Mouse (Mus musculus): ENCODE measurements around the gene Tnxb. TPM values are rescaled to one million over a fixed set of nuclear protein-coding genes. Genes with fewer than 3 reads are reported as not detected.
"Not testable (repeated sequence)": the region's sequence is repeated elsewhere in the genome, so short reads cannot be mapped to it uniquely, and the experiment has no call there.

Tnxb gene
- total RNA-seq, 1 experiment from 2014 or later: 25.4 TPM

DNA sequence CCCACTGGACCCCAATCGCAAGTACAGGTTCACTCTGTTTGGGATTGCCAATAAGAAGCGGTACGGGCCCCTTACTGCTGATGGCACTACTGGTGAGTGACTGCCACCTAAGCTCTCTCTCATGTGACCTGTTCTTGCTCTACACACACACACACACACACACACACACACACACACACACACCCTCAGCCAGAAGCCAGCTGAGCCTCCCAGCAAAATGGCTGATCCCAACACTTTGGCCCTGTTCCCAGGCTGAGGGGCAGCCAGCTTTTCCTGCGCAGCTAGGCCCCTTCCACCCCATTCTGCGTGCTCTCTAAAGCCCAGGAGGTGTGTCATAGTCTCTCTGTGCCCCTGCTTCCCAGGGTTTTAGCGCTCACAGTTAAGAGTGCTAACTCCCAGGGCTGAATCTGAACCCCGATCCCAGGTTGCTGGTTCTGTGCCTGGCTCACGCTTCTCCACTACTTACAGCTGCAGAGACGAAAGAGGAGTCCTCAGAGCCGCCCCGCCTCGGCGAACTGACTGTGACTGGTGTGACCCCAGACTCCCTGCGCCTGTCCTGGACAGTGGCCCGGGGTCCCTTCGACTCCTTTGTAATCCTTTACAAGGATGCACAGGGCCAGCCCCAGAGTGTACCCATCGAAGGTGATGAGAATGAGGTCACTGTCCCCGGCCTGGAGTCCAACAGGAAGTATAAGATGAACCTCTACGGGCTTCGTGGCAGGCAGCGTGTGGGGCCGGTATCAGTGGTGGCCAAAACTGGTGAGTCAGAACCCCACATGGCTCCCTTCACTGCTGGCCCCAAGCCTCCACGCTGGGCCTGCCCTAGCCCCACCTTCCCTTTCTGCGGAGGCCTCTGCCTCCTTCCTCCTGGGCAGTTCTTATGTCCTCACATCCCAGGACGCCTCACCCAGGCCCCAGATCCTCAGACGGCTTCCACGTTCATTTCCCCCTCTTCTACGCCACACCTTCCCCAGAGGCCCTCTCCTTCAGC, 15.1 kb downstream of the Tnxb start:
- no peak for DNase-seq

DNA sequence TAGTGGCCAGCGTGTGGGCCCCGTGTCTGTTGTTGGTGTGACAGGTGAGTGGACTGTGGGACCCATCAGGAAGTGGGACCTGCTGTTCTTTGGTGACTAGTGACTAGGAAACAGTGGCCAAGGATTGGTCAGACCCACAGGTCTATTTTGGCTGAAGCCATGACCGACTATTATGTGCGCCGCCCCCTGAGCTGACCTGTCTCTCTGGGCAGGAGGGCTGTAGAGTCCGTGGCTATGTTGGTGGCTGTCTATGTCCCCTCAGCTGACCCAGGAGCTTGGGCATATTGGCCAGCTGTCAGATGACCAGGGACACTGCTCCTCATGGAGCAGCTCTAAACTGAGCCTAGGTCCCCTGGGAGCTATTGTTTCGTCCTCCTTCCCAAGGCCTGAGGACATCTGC, 18.6 kb downstream of the Tnxb start:
- no peak for DNase-seq

DNA sequence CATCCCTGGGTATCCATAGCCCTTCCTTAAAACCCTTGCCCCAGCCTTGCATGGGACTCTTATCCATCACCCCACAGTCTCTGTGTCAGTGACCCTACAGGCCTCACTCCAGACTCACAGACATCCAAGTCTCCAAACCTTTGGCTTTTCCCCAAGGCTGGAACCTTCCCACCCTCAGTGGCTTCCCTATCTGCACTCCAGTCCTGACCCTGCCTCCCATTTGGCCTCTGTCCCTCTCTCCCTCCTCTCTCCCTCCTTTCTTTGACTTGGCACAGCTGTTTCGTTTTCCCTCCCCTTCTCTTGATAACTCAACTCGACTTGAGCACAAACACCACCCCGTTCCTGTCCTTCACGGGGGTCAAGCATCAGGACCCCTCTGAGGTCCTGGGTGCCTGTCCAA, 20.1 kb downstream of the Tnxb start:
- DNase-seq: no peak

DNA sequence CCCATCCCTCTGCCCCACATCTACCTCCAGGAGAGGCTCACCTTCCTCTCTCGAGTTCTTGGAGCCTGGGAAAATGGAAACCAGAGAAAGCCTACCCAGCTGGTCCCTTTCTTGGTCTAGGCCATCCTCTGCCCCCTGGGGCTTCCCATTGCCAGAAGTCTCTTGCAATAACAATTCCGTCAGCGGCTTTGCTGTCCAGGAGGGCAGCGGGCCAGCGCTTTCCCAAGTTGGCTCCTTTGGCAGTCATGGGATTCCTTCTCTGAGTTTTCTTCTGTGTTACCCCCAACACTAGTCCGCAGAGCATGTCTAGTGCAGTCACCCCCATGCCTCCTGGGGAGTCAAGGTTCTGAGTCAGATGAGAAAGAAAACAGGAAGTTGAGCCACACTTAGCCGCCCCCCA, 22.6 kb downstream of the Tnxb start:
- DNase-seq: peak; percentile 63

GRCm38 (mm10) chr17:34699575-34700408, 29.5 kb downstream of the Tnxb start:
- DNase-seq: no peak

DNA sequence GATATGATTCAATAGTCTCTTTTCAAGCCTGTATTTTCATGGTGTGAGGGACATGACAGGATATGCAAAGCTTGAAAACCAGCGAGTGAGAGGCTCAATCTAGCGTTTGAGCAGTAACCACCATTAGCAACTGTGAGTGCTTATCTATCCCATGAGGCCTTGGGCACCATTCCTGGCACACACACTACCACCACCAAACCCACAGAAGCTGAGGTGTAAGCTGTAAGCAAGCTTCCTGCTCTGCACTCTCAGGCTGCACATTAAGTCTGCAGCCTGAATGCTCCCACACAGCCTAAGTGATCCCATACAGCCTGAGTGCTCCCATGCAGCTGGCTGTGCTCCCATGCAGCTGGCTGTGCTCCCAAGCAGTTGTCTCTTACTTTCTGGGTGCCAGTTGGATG, 30.3 kb downstream of the Tnxb start:
- DNase-seq: no peak

GRCm38 (mm10) chr17:34706476-34706875, 36.1 kb downstream of the Tnxb start:
- DNase-seq: not testable (repeated sequence)

GRCm38 (mm10) chr17:34712951-34713350, 42.6 kb downstream of the Tnxb start:
- peak; percentile 82 for DNase-seq

GRCm38 (mm10) chr17:34714181-34714907, 44.0 kb downstream of the Tnxb start:
- peak; percentile 61 for DNase-seq

- DNase-seq: peak; percentile 27
Observed at GRCm38 (mm10) chr17:34714908-34715445, 44.6 kb downstream of the Tnxb start.

- DNase-seq: not testable (repeated sequence)
Observed at GRCm38 (mm10) chr17:34715451-34715850, 45.1 kb downstream of the Tnxb start.

- no peak for DNase-seq
Observed at GRCm38 (mm10) chr17:34716247-34716646, 45.9 kb downstream of the Tnxb start.

DNA sequence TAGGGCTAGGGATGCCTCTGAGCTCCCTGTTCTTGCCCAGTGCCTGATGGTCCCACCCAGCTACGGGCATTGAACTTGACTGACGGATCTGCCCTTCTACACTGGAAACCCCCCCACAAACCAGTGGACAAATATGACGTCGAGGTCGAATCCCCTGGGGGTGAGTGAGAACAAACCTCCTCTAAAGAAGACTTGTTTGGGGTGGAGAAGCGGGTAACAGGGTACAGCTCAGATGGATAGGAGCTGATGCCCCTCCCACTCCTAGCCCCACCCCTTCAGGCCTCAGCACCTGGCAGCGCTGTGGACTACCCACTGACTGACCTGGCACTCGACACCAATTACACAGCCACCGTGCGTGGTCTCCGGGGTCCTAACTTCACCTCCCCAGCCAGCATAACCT, 47.1 kb downstream of the Tnxb start:
- DNase-seq: peak; percentile 31

GRCm38 (mm10) chr17:34719886-34720285, 49.6 kb downstream of the Tnxb start:
- DNase-seq: not testable (repeated sequence)

DNA sequence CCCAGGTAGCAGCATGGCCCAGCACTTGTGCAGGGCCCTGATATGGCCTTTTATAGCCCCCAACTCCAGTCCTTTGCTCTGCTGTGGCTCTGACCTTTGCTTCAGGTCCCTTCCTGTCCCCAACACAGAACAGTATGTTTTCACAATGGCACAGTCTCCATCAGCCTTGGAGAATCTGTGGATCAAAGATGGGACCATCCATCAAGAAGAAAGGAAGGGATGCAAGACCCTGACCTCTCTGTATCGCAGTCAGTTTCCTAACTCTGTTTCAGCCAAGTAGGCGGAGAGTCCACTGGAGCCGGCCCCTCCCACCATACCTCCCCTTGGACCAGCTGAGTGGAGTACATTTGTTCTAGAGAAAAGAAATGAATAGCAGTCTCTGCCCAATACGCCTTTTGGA, 51.9 kb downstream of the Tnxb start:
- not testable (repeated sequence) for DNase-seq

DNA sequence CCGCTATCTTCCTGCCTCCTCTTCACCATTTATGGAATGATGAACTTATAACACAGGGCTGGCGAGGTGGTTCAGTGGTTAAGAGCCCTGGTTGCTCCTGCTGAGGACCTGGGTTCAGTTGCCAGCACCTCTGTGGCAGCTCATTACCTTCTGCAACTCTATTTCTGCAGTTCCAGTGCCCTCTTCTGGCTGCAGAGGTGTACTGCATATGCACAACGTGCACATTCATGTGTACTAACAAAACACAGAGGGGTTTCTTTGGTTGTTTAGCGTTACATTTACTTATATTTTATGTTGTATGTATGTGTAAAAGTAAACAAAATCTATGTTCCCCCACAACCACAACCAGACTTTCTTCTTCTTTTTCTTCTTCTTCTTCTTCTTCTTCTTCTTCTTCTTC, 52.7 kb downstream of the Tnxb start:
- no peak for DNase-seq

DNA sequence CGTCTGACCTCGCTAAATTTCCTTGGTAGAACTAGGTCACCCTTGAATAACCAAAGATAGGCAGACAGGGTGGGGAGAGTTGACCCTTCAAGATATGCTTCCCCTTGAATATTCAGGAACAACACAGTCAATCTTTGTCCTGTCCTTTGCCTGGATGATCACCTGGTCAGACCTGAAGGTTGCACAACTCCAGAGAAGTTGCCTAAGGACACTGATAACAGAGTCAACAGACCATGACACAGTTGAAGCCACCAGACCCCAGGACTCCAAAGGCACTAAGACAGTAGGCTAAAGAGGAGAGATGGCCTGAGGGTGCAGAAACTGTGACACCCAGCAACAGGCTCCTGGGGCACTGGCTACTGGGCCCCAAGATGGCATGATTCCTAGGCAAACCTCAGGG, 57.6 kb downstream of the Tnxb start:
- no peak for DNase-seq

DNA sequence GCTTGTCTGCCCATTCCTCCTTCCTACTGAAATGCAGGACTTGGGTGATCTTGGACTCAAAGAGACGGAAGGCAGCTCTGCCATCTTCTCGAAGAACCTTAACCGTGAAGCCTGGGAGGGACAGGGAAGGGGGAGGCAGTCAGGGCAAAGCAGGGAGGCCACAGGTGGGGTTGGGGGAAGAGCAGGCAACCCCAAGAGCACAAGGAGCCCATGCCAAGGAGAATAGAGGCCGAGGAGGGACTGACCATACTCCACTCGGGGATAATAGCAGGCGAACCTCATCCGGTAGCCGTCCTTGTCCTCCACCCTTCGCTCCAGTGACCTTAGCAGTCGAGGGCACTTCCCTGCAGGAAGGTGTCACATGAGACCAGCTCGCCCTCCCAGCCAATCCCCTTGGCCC, 58.8 kb downstream of the Tnxb start:
- DNase-seq: not testable (repeated sequence)

- peak; percentile 31 for DNase-seq
Observed at GRCm38 (mm10) chr17:34729779-34730553, 59.6 kb downstream of the Tnxb start.

GRCm38 (mm10) chr17:34737466-34737865, 67.1 kb downstream of the Tnxb start:
- not testable (repeated sequence) for DNase-seq

DNA sequence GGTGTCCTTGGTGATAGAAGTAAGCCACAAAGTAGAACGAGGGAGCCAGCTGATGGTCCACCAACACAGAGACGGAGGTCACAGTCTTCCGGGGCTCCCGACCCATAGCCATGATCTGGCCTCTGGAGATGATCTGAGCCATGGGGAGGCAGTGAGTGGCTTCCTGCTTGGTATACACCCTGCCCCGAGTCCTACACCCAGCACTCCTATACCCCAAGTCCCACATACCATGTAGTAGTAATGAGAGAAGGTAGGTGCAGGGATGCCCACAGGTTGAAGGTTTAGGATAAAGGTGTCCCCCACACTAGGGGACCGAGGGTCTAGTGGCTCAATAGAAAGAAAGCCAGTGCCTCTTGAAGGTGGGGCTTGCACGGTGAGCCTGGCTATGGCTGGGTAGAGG, 69.4 kb downstream of the Tnxb start:
- DNase-seq: not testable (repeated sequence)

Data from adrenal gland, postnatal 25 days (tissue).